Mouse (Mus musculus) hindbrain, embryonic 12.5 days (tissue): Measurements from ENCODE around the gene Dot1l. TPM values are rescaled to one million over a fixed set of nuclear protein-coding genes. Genes with fewer than 3 reads are reported as not detected.
"Not testable (repeated sequence)": the region's sequence is repeated elsewhere in the genome, so short reads cannot be mapped to it uniquely, and the experiment has no call there.

Source experiments
- ATAC-seq: fragments of 200-750 bp; cut with Nextera tagmentation; 2 replicates; pipeline ENCODE4 v1.8.0; 2017; ENCODE audit warnings: moderate TSS enrichment; ENCODE audit not compliant: low FRiP score
- H3K27ac ChIP-seq: fragments of 300-500 bp; sonication (generic); 2 replicates; pipeline ENCODE4 v1.5.1; 2016; ENCODE audit warnings: mild to moderate bottlenecking
- H3K27me3 ChIP-seq: fragments of 300-500 bp; sonication (generic); 2 replicates; pipeline ENCODE4 v1.6.1; 2016; ENCODE audit warnings: mild to moderate bottlenecking
- H3K36me3 ChIP-seq: fragments of 300-500 bp; sonication (generic); 2 replicates; pipeline ENCODE4 v1.6.1; 2016; ENCODE audit warnings: mild to moderate bottlenecking
- H3K4me1 ChIP-seq: fragments of 300-500 bp; sonication (generic); 2 replicates; pipeline ENCODE4 v1.6.1; 2016
- H3K4me2 ChIP-seq: fragments of 300-500 bp; sonication (generic); replicated peaks from 2 replicates; pipeline ENCODE4 v1.6.1; 2016; ENCODE audit warnings: mild to moderate bottlenecking
- H3K4me3 ChIP-seq: fragments of 300-500 bp; sonication (generic); 2 replicates; pipeline ENCODE4 v1.5.1; 2016; ENCODE audit warnings: mild to moderate bottlenecking
- H3K9ac ChIP-seq: fragments of 300-500 bp; sonication (generic); 2 replicates; pipeline ENCODE4 v1.6.1; 2016; ENCODE audit warnings: mild to moderate bottlenecking, moderate library complexity
- H3K9me3 ChIP-seq: fragments of 300-500 bp; sonication (generic); replicated peaks from 2 replicates; pipeline ENCODE4 v1.6.1; 2016; ENCODE audit warnings: mild to moderate bottlenecking
- WGBS: fragments of 180-500 bp; shearing (Covaris S2); methylation state at CpG from one replicate; pipeline ENCODE4 v1.1.7; 2016; 5-methylcytosine and 5-hydroxymethylcytosine counted together
- polyA plus RNA-seq: library from polyadenylated mRNA; unstranded; fragments of >200 nt; fragmentation: Nextera tagmentation; extraction: Ambion mirVana; gene quantifications from 2 replicates; pipeline ENCODE4 v1.2.1, GENCODE M21; 2016

The Dot1l gene
- polyA plus RNA-seq, 1 experiment from 2014 or later: 27.4 TPM

- no peak for ATAC-seq
- Histone ChIP-seq H3K4me2 (no peak overlapping the region), H3K4me1 (no peaks in the 10 kb centered on the region), H3K4me3 (no peak overlapping the region), H3K27ac (no peak overlapping the region), H3K27me3 (no peaks in the 10 kb centered on the region), H3K9me3 (no peaks in the 10 kb centered on the region), H3K9ac (no peak overlapping the region), H3K36me3 (no peaks in the 10 kb centered on the region)
- WGBS: 49% methylated on average over 3 of the region's 3 CpGs
These were observed 64.4 kb downstream of the Dot1l start for GRCm38 (mm10) chr10:80819406-80819805.

DNA sequence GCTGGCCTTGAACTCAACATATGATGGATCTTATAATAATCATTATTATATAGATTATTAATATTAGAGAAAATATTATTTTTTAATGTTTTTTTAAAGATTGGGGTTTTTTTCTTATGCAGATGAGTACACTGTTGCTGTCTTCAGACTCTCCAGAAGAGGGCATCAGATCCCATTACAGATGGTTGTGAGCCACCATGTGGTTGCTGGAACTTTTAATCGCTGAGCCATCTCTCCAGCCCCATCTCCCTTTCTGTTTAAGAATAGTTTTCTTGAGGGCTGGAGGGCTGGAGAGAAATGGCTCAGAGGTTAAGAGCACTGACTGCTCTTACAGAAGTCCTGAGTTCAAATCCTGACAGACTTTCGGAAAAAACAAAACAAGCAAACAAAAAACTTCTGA, 67.0 kb downstream of the Dot1l start:
- 0 out of 2 replicates have a peak, but pooled peaks cover 2% of the 10 kb centered on the region for H3K4me1 ChIP-seq
- ATAC-seq: no peak
- 41% methylated on average over 2 of the region's 2 CpGs for WGBS
- no peaks in the 10 kb centered on the region for H3K36me3 ChIP-seq
- H3K9ac ChIP-seq: no peak overlapping the region
- no peaks in the 10 kb centered on the region for H3K27me3 ChIP-seq
- H3K4me2 ChIP-seq: no peak overlapping the region
- no peak overlapping the region for H3K4me3 ChIP-seq
- H3K9me3 ChIP-seq: no peaks in the 10 kb centered on the region
- no peak overlapping the region for H3K27ac ChIP-seq

DNA sequence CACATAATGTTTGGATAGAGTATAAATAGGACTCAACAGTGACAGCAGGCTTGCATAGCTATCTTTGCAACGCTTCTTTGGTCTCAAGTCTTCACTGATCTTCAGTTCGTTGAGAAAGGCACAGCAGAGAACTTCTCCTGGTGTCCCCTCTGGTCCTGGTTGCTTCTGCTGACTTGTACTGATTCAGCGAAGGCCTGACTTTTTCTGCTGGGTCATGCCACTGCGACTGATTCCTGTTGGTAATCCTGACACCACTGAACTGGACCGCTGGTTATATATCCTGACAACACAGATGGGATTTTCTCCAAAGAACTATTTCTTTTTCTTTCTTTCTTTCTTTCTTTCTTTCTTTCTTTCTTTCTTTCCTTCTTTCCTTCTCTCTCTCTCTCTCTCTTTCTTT, 67.5 kb downstream of the Dot1l start:
- no peaks in the 10 kb centered on the region for H3K9me3 ChIP-seq
- no peak overlapping the region for H3K9ac ChIP-seq
- 81% methylated on average over 5 of the region's 5 CpGs for WGBS
- ATAC-seq: no peak
- H3K27me3 ChIP-seq: no peaks in the 10 kb centered on the region
- H3K4me3 ChIP-seq: no peak overlapping the region
- H3K4me1 ChIP-seq: peaks cover 4% of the 10 kb centered on the region
- H3K36me3 ChIP-seq: no peaks in the 10 kb centered on the region
- no peak overlapping the region for H3K4me2 ChIP-seq
- H3K27ac ChIP-seq: no peak overlapping the region

DNA sequence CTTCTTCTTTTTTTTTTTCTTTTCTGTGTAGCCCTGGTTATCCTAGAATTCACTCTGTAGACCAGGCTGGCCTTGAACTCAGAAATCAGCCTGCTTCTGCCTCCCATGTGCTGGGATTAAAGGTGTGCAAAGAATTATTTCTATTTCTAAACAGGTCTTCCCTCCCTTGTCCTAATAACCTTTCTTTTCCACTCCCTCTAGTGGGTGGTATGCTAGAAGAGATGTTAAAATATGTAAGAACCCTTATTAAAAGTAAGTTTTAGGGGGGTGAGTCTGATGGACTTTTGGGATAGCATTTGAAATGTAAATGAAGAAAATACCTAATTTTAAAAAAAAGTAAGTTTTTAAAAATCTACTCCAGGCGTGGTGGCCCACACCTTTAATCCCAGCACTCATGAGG, 68.3 kb downstream of the Dot1l start:
- Histone ChIP-seq H3K36me3 (no peaks in the 10 kb centered on the region), H3K9ac (no peak overlapping the region), H3K9me3 (no peaks in the 10 kb centered on the region), H3K27me3 (no peaks in the 10 kb centered on the region), H3K4me3 (no peak overlapping the region), H3K27ac (no peak overlapping the region), H3K4me1 (peaks cover 11% of the 10 kb centered on the region), H3K4me2 (no peak overlapping the region)
- 97% methylated on average over 1 of the region's 1 CpGs for WGBS
- ATAC-seq: no peak

DNA sequence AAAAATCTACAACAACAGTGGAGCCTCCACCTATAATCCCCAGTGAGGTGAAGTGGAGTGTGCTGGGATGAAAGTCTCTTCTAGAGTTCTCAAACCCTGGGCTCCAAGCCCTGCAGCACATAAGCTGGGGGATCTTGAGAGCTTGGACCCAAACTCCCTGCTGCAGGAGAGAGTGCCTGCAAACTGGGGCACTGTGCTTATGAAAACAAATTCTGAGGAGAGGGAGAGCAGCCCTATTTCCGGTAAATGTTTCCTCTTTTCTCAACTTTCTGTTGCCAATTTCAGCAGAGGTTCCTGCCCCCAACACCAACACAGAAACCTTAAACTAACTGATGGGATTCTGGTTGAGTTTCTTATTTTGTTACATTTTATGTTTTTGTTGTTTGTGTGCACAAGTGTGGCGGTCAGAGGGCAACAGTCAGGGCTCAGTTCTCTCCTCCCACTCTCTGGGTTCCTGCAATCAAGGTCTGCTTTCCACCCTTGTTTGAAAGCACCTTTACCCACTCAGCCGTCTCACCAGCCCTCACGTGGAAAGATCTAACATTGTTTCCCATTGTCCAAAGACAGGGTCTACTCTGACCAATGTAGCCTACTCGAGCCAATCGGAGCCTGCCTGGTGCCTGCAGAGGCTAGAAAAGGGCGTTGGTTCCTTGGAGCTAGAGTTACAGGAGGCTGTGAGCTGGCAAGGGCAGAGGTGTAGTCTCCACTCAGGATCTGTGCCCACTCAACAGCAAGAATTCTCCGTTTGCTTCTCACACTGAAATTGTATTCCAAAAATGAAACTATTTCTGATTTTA, 69.0 kb downstream of the Dot1l start:
- no peaks in the 10 kb centered on the region for H3K27me3 ChIP-seq

DNA sequence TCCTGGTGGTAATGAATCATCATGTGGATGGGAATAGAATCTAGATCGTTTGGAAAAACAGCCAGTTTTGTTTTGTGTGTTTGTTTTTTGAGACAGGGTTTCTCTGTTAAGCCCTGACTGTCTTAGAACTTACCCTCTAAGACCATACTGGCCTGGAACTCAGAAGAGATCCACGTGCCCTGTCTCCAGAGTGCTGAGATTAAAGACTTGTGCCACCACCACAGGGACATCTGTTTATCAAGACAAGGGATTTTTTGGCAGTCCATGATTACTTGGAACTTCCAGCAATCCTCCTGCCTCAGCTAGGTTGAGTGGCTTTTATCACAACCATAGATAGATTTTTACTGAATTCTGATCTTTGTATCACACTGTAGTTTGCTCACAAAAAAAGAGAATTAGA, 69.8 kb downstream of the Dot1l start:
- H3K9ac ChIP-seq: no peak overlapping the region
- 81% methylated on average over 2 of the region's 2 CpGs for WGBS
- no peaks in the 10 kb centered on the region for H3K9me3 ChIP-seq
- peaks cover 11% of the 10 kb centered on the region for H3K36me3 ChIP-seq
- H3K4me2 ChIP-seq: no peak overlapping the region
- ATAC-seq: no peak
- H3K4me3 ChIP-seq: no peak overlapping the region
- peaks cover 22% of the 10 kb centered on the region for H3K4me1 ChIP-seq
- no peak overlapping the region for H3K27ac ChIP-seq
- no peaks in the 10 kb centered on the region for H3K27me3 ChIP-seq

More for the DNA sequence above, 69.0 kb downstream of the Dot1l start:
- no peaks in the 10 kb centered on the region for H3K9me3 ChIP-seq
- no peak overlapping the region for H3K4me2 ChIP-seq
- peaks cover 4% of the 10 kb centered on the region for H3K36me3 ChIP-seq
- no peak overlapping the region for H3K9ac ChIP-seq
- no peak overlapping the region for H3K27ac ChIP-seq
- H3K4me3 ChIP-seq: no peak overlapping the region
- WGBS: 64% methylated on average over 8 of the region's 8 CpGs
- ATAC-seq: no peak
- H3K4me1 ChIP-seq: peaks cover 15% of the 10 kb centered on the region

DNA sequence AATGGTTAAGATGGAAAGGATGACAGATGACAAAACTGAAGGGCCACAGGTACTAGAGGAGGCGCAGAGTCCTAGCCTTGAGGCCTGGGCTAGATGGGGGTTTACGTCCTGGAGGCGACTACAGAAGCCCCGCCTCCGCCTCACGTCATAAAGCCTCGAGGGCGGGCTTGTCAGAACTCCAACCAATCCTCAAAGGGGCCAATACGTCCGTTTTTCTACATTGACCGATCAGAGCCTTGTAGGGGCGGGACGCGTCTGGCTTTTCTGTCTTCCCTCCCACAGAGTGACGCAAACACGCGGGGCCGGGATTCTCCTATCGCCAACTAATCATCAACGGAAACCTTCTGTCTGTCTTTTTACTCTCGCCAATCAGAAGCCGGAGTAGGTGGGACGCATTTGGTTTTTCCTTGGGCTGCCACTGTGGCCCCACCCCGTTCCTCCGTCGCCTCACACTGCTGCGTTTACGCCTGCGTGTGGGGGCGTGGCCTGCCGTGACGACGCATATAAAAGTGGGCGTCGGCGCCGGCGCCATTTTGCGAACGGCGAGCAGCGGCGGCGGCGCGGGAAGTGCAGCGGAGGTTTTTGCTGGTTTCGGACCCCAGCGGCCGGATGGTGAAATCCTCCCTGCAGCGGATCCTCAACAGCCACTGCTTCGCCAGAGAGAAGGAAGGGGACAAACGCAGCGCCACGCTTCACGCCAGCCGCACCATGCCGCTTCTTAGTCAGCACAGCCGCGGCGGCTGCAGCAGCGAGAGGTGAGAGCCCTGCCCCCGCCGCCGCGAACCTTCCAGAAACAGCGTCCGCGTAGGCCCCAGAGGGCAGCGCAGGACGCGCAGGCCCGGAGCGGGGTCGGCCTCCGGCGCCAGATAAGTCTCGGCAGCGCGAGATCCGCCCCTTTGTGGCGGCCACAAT, 71.4 kb downstream of the Dot1l start, which contains the start of gene Oaz1:
Oaz1 (plus strand) TSS at position 506 of the 912 bp plus-strand sequence.
- Histone ChIP-seq H3K9ac (peak within 1 kb of the TSS; percentile 92), H3K4me3 (peak within 1 kb of the TSS; percentile 86), H3K27ac (peak within 1 kb of the TSS; percentile 91), H3K27me3 (no peaks in the 10 kb centered on the region), H3K4me2 (peak within 1 kb of the TSS; percentile 87), H3K9me3 (no peaks in the 10 kb centered on the region), H3K36me3 (peaks cover 22% of the 10 kb centered on the region), H3K4me1 (peaks cover 37% of the 10 kb centered on the region)
- WGBS: under 1% methylated on average over 81 of the region's 82 CpGs
- peak; percentile 98 for ATAC-seq

DNA sequence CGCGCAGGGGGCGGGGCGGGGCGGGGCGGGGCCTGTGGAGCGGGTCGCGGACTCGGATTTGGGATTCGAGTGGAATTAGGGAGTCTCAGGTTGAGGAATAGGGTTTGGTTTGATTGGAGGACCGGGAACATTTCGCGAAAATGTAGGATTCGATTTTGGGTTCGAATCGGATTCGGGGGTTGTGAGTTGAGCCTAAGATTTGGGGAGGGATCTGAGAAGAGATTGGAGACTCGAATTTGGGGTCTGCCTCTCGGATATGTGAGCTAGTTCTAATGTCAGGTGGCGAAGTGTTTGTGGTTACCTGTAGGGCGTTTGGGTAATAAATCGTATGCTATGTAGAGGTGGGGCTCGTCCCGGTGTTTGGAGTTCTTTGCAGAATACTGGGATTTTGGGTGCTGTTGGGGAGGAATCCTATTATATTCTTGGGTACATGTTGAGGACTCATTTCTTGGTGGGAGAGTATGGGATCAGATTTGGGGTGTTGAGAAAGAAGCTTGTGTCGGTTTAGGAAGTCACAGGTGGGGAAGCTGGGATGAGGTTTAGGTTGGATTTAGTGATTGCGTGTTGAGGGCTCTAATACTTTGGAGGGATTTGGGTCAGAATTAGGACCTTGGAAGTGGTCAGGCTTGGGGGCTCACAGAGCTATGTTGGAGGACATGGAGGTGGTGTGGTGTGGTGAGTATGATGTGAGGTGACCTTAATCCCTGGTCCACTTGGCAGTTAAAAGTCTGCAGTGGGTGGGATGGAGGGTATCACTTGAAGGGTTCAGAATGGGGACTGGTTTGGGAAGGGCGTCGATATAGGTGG, 72.3 kb downstream of the Dot1l start:
- peak overlapping the region; percentile 92 for H3K9ac ChIP-seq
- peaks cover 22% of the 10 kb centered on the region for H3K36me3 ChIP-seq
- H3K4me2 ChIP-seq: peak overlapping the region; percentile 87
- H3K27me3 ChIP-seq: no peaks in the 10 kb centered on the region
- ATAC-seq: no peak
- H3K4me3 ChIP-seq: peak overlapping the region; percentile 86
- no peaks in the 10 kb centered on the region for H3K9me3 ChIP-seq
- WGBS: 9% methylated on average over 28 of the region's 29 CpGs
- peak overlapping the region; percentile 91 for H3K27ac ChIP-seq
- H3K4me1 ChIP-seq: peaks cover 37% of the 10 kb centered on the region

DNA sequence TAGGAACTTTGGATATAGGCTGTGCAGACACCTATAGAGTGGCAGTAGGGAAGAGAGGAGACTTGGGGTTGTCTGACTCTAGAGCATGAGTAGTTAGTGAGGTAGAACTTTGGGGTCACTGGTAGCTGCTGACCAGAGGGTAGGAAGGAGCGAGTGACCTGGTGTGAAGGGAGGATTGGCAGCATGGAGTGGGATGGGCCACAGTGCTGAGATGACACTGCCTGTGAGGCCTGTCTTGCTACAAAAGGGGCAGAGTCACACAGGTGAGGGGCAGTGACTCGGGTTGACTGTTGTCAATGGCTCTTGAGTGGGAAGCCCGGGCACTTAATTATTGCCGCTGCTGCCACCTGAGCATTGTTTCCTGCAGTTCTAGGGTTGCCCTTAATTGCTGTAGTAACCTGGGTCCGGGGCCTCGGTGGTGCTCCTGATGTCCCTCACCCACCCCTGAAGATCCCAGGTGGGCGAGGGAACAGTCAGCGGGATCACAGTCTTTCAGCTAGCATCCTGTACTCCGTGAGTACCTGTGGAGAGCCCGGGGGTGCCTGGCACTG, 72.9 kb downstream of the Dot1l start:
- 85% methylated on average over 10 of the region's 10 CpGs for WGBS
- H3K27me3 ChIP-seq: peaks cover under 1% of the 10 kb centered on the region; the same call in 1 of the 2 replicates
- no peak for ATAC-seq
- peaks cover 22% of the 10 kb centered on the region for H3K36me3 ChIP-seq
- H3K4me3 ChIP-seq: peak overlapping the region; percentile 86
- H3K9ac ChIP-seq: peak overlapping the region; percentile 92
- H3K4me1 ChIP-seq: peaks cover 40% of the 10 kb centered on the region
- H3K27ac ChIP-seq: no peak overlapping the region
- peak overlapping the region; percentile 87 for H3K4me2 ChIP-seq
- no peaks in the 10 kb centered on the region for H3K9me3 ChIP-seq

DNA sequence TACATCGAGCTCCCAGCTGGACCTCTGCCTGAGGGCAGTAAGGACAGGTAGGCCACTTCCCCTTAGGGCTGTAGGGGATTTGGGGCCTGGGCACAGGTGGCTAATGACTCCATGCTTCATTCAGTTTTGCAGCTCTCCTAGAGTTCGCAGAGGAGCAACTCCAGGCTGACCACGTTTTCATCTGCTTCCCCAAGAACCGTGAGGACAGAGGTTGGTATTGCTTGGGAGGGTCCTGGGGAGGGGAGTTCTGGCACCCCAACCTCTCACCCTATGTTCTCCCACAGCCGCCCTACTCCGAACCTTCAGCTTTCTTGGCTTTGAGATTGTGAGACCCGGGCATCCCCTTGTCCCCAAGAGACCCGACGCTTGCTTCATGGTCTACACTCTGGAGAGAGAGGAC, 73.6 kb downstream of the Dot1l start:
- H3K4me2 ChIP-seq: peak overlapping the region; percentile 87
- WGBS: 88% methylated on average over 8 of the region's 9 CpGs
- H3K9ac ChIP-seq: peak overlapping the region; percentile 92; the same call in 1 of the 2 replicates
- not testable (repeated sequence) for H3K27ac ChIP-seq, H3K4me3 ChIP-seq, H3K27me3 ChIP-seq, H3K9me3 ChIP-seq, ATAC-seq
- peaks cover 22% of the 10 kb centered on the region for H3K36me3 ChIP-seq
- peaks cover 40% of the 10 kb centered on the region for H3K4me1 ChIP-seq

- no peak overlapping the region for H3K9ac ChIP-seq
- peaks cover 22% of the 10 kb centered on the region for H3K36me3 ChIP-seq
- no peak for ATAC-seq
- H3K4me3 ChIP-seq: no peak overlapping the region
- H3K9me3 ChIP-seq: no peaks in the 10 kb centered on the region
- no peak overlapping the region for H3K27ac ChIP-seq
- no peak overlapping the region for H3K4me2 ChIP-seq
- peaks cover 40% of the 10 kb centered on the region for H3K4me1 ChIP-seq
- peaks cover 17% of the 10 kb centered on the region for H3K27me3 ChIP-seq
- 65% methylated on average over 1 of the region's 1 CpGs for WGBS
These were observed 74.6 kb downstream of the Dot1l start for GRCm38 (mm10) chr10:80829359-80830278.
